Mouse (Mus musculus) neutrophil, adult 5-6 weeks (primary cell): ENCODE results near the gene Olfr455. TPM values are rescaled to one million over a fixed set of nuclear protein-coding genes. Genes with fewer than 3 reads are reported as not detected.
A peak's percentile ranks its signal among the peaks of the same experiment; 100 is the strongest.

Experiments
- ATAC-seq: fragments of 151-379, 151-347 bp; 2 replicates; pipeline ENCODE4 v1.8.0; 2017; ENCODE audit warnings: mild to moderate bottlenecking, moderate TSS enrichment; ENCODE audit not compliant: insufficient number of reproducible peaks, poor library complexity, low FRiP score, severe bottlenecking; ENCODE audit errors: extremely low read depth
- total RNA-seq: library from RNA; stranded (forward); fragments of 200-1000 nt; gene quantifications from 2 replicates; pipeline ENCODE4 v1.2.3, GENCODE M21; 2017

Gene Olfr455
- not detected in 2 replicates for total RNA-seq

GRCm38 (mm10) chr6:42547461-42547860, at the start of gene Olfr455:
Gene Olfr455, minus strand, starts transcription at chr6:42547587.
- no peak for ATAC-seq

GRCm38 (mm10) chr6:42593138-42593882, 45.9 kb upstream of the Olfr455 start:
- no peak for ATAC-seq

GRCm38 (mm10) chr6:42586569-42586968, 39.2 kb upstream of the Olfr455 start:
- ATAC-seq = no peak

- peak; percentile 51; the same call in 1 of the 2 replicates for ATAC-seq
Observed at GRCm38 (mm10) chr6:42583488-42583872, 36.1 kb upstream of the Olfr455 start.

- ATAC-seq = no peak
Observed at GRCm38 (mm10) chr6:42582741-42583487, 35.5 kb upstream of the Olfr455 start.

GRCm38 (mm10) chr6:42578678-42579077, 31.3 kb upstream of the Olfr455 start:
- ATAC-seq = no peak

GRCm38 (mm10) chr6:42577433-42577832, 30.0 kb upstream of the Olfr455 start:
- ATAC-seq = no peak

GRCm38 (mm10) chr6:42568205-42568604, 20.8 kb upstream of the Olfr455 start:
- no peak for ATAC-seq

- ATAC-seq = no peak
Observed at GRCm38 (mm10) chr6:42566076-42566598, 18.8 kb upstream of the Olfr455 start.

GRCm38 (mm10) chr6:42562280-42562679, 14.9 kb upstream of the Olfr455 start:
- no peak for ATAC-seq

- no peak for ATAC-seq
Observed at GRCm38 (mm10) chr6:42560885-42561284, 13.5 kb upstream of the Olfr455 start.

GRCm38 (mm10) chr6:42558641-42559040, 11.3 kb upstream of the Olfr455 start:
- ATAC-seq = no peak

GRCm38 (mm10) chr6:42546180-42546579, 1.2 kb downstream of the Olfr455 start:
- no peak for ATAC-seq

GRCm38 (mm10) chr6:42545451-42545885, 1.9 kb downstream of the Olfr455 start:
- ATAC-seq = no peak

GRCm38 (mm10) chr6:42544846-42545245, 2.5 kb downstream of the Olfr455 start:
- ATAC-seq = no peak

GRCm38 (mm10) chr6:42542036-42543031, 5.1 kb downstream of the Olfr455 start:
- no peak for ATAC-seq

- ATAC-seq = no peak
Observed at GRCm38 (mm10) chr6:42540681-42541080, 6.7 kb downstream of the Olfr455 start.

- ATAC-seq = no peak
Observed at GRCm38 (mm10) chr6:42539711-42540110, 7.7 kb downstream of the Olfr455 start.

GRCm38 (mm10) chr6:42513461-42513860, 33.9 kb downstream of the Olfr455 start:
- no peak for ATAC-seq
